Mouse (Mus musculus) cerebellum, adult (tissue): ENCODE measurements around the gene Furin.

Experiments used
- ATAC-seq: cut with Nextera tagmentation; 2 replicates; pipeline ENCODE4 v1.9.2; 2017; ENCODE audit warnings: mild to moderate bottlenecking, moderate library complexity, mixed read lengths; ENCODE audit not compliant: insufficient number of reproducible peaks, low FRiP score, low TSS enrichment

Furin gene

DNA sequence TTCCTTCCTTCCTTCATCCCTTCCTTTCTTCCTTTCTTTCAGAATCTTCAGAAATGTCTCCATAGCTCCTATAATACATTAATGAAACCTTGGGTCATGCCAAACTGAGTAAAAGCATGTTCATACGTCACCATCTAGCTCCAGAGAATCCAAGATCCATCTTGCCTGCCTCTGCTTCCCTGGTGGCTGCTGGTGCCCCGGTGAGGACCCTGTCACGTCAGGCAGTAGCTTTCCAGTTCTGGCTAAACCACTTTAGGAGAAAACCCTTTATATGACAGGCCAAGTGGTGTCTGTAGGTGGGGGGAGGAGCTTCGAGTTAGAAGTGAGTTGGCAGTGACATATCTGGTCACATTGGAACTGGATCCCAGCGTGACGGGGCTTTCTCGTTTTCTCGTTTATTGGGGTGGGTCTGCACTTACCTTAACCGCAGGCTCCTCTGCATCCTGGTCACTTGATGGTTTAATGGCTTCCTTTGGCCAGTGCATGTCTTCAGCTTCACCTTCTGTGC, at the start of gene Furin:
Gene Furin, minus strand, starts transcription at position 249 of the 508 bp plus-strand sequence.
- no peak for ATAC-seq

DNA sequence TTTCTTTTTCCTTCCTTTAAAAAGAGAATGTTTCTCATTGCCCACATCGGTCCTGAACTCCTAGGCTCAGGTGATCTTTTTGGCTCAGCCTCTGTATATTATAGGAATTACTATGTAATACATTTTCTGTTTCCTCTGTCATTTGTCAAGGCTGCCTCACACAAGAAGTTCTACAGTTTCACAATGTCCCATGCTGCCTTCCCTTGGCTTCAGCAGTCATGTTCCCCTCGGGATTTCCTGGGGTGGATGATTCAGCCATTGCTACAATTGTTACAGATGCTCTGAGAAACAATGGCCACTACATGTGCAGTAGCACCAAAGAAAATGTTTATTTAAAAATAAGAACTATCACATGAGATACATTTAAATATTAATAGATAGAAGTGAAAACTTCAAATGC, 49.5 kb upstream of the Furin start:
- ATAC-seq: no peak

DNA sequence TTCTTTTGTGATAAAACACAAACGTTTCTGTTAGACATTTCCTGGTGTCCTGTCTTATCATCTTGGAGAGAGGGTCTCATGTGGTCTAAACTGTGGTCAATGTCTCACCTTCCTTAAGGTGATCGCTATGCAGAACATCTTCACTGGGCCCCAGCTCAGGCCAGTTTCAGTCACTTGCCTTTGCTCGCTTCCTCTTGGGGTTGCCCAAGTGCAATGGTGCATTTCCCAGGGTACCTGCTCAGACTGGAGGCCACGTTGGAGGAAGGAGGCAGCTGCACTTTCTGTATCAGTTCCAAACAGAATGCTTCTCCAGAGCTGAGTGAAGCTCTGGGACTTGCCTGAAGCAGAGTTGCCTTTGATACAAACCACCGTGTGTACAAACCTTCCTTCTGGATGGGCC, 48.8 kb upstream of the Furin start:
- no peak for ATAC-seq

DNA sequence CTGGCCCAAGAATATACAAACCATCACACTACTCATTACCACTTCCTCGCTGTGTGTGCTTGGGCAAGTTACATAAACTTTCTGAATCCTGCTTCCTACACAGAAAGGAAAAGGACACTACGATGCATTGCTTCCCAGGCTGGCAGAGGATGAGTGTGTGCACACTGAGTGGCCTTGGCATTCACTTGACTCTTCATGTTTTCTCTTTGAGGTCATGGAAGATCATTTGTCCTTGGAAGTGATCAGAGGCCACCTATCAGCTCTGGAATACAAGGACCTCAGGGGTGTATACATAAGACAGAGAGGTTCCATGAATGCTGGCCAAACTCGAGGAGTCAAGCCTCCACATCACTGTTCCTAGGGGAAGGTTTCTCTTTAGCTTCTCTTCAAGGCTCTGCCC, 47.9 kb upstream of the Furin start:
- ATAC-seq: no peak

DNA sequence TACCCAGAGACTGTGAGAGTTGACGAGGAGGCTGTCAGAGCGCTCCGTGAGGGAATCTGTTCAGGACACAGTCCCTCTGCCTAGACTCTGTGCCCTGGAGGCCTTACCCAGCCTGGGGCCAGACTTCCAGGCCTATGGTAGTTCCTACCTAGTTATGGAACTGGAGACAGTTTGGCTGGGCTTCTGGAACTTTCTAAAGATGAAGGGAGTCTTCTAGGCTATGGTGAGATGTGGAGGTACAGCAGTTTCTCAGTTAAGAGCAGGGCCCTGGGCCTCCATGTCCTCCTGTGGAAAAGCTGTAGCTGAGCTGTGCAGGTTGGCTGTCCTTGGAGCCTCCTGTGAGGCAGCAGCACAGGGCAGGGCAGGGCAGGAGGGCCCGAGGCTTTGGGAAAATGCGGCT, 47.0 kb upstream of the Furin start:
- ATAC-seq: no peak

DNA sequence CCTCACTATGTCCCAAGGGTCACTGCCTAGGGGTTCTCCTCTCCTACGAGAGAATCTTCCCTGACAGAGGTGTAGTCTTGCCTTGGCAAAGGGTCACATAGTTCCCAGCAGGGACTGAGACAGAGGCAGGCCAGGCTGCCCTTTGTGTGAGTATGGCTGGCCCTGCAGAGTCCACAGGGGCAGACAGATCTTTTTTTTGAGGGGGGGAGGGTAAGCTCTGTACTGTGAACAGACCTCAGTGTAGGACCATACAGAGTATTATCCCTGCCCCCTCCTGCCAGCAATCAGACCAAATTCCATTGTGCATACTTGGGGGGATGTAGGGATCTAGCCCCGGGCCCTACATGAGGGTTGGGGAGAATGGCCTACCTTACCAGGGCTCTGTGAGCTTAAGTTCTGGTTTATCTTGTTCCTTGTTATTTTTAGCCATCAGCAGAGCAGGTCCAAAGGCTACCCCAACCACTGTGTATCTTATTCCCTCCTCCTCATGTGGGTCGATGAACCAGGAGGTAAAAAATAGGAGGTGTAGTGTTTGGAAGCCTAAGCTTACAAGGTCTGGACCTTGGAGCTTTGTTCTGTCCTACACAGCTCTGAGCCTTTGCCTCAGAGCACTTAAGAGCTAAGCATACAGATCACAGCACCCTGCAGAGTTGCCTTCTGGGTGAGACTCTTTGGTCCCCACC, 46.5 kb upstream of the Furin start:
- ATAC-seq: no peak

DNA sequence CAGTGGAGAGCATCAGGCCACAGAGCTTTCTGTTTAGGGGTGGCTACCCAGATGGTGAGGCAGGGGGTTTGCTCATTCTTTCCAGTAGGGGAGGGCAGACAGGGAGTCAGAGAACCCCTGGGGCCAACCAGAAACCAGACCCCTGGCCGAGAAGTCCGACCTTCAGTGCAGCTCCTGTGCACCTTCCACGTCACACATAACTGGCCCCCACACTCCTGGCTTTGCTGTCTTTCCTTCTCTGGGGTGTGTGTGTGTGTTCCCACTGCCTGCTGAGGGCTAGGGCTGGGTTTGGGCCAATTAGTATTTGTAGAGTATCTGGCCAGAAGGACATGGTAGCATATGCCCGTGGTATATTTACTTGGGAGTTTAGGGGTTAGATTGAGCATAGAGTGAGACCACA, 45.1 kb upstream of the Furin start:
- no peak for ATAC-seq

DNA sequence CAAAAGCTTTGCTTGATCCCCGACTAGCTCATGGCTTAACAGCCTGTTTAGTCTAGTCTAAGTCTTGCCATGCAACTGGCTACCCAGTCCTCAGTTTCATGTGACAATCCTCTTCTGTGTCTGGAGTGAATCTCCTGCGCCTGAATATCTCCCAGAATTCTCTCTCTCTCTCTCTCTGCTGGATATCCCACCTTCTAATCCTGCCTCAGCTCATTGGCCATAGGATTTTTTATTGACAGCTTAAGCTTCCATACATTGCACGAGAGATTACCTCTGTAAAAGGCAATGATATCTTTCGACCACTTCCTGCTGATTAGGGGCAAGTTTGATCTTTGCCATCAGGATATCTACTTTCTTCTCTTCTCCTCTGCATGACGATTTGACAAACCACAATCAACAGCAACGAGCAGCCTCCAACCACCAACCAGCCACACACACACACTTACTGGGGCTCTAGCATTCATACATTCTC, 44.4 kb upstream of the Furin start:
- ATAC-seq: no peak

DNA sequence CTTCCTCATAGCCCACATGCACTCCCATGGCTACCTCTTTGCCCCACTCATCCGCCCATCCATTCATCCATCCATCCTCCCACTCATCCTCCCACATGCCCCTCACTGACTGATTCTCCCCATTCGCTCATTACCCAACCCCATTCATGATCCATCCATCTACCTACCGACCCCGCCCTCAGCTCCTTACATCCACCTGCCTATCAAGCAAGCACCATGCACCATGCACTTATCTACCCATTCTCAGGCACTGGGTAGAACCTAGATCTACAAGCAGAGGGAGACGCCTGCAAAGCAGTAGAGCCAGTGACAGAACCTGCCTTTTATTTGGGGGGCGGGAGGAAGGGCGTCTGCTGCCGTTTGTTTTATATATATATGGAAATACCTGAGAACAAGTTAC, 42.1 kb upstream of the Furin start:
- no peak for ATAC-seq

DNA sequence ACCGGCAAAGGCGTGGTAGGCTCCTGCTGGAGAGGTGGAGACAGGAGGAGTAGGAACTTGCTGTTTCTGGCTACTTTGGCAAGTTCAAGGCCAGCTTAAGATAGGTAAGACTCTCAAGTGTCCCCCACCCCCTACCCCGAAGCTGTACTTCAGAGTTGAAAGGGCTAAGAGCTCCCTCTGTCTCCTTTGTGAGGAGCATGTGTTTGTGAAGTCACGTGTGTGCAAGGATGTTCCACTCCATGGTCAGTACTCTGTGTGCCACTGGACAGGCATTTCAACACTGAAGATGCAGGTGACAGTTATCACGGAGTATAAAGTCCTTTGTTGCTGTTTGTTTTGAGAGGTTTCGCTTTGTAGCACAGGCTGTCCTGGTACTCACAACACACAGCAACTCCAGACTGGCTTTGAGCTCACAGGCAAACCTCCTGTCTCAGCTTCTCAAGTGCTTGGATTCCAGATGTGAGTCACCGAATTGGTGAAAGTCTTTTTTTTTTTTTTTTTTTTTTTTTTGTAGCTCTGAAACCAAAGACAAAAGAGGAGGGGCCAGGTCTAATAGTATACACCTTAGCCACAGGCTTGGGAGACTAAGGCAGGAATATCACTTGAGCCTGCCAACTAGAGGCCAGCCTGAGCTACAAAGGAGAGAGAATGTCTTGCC, 41.1 kb upstream of the Furin start:
- no peak for ATAC-seq

DNA sequence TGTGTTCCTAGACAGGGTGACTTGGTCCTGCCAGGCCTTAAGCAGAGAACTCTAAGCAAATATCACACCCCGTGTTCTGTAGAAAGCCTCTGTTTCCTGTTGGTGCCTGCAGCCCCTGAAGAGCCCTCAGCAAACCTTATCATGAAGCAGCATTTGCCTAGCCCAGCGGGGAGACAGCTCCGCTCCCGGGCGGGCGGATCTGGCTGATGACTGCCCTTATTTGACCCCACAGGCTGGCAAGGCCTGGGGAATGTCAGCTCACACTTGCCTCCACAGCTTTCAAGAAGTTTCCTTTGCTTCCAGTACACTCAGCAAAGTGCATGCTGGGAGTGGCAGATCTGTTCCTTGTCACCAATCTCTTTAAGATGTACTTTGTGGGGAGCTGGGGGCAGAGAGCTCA, 40.3 kb upstream of the Furin start:
- ATAC-seq: no peak

DNA sequence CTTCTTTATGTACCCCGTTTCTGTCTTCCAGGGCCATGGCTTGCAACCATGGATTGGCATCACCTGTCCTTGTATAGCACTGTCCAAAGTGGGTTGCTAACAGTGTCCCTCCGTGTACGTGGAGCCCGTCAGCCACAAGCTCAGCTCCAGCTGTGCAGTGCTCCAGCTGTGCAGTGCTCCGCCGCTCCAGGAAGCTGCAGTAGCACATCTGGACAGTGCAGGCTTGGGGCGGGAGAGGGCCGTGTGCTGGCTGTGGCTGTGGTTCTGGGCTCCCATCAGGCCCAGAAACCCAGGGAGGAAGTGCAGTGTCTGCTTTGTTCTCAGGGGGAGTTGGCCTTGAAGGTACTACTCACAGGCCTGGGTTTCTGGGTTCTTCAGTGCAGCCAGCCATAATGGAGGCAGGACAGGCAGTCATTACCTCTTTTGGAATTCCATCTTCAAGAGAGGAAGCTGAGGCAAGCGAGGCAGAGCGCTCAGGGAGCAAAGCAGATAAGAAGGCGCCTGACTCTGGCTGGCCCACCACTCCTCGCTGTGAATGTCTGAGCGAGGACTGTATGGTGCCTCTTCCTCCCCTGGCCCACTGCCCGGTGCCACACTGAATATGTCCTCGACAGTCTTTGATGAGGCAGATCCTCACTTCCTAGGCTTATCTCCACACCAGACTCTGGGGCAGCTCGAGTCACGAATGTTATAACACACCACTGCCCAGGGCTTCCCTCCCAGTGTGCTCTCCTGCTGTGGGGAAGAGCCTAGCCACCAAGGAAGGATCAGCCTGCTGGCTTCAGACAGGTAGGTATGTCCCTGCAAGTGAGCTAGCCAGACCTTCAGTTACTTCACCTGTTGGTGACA, 39.4 kb upstream of the Furin start:
- no peak for ATAC-seq

DNA sequence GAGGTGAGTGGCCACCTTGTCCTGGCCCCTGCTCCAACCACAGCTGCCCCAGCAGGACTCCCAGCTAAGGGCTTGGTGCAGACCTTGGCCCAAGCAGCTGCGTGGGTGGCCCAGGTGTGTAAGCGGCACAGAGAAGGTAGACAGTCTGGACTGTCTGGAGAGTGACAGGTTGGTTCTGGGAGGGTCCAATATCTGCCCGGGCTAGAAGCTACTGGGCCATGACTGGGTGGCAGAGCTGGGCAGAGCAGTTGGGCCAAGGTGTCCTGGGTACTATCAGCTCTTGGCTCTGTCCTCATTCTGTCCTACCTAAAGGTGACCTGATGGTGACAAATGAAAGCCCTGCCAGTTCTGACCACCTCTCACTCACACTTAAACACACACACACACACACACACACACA, 37.9 kb upstream of the Furin start:
- no peak for ATAC-seq

DNA sequence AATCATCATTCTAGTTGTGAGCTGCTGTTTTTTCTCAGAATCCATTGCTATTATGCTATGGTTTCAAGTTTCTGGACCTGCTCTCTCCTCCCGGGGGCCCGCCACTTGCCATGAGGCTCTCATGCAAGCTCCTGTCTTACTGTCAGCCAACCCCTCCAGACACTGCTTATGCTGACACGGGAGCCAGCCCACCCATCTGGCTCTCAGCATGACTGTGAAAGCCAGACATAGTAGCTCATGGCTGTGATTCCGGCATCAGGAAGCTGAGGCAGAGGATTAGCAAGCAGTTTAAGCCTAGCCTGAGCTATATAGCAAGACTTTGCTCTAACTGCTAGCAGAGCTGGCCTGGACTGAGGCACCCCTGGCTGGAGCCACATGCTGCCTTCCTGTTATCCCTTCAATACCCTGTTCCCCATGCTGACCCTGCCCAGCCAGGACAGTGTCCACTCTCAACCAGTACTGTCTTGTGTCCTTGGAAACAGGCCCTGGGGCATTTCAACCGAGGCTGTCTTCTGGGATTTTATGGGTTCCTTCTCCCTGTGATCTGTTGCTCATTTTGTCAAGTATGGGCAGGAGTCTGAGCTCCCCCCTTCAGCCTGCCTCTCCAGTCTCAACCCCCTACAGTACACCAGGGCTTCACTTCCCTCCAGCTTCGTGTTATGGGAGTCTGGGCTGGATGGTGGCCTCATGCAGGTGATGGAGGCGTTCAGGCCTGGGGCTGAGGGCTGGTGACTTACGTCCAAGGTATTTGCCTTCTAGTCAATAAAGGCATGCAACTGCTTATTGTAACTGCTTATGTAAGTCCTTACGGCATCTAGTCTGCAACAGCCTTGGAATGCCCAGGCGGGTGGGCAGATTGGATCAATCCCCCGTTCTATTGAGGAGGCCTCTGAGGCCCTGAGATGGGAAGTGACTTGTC, 37.0 kb upstream of the Furin start:
- ATAC-seq: no peak

DNA sequence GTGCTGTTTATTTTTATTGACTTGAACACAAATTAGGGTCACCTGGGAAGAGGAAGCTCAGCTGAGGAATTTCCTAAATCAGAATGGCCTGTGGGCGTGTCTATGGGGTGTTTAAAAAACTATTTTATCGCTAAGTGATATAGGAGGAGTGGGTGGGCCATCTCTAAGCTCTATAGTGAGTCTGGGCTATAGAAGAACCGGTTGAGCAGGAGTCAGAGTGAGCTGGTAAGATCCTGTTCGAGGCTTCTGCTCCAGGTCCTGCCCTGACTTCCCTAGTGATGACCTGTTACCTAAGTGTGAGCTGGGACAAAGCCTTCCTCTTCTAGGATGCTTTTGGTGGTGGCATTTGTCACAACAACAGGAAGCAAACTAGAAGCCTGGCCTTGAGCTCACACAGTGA, 35.4 kb upstream of the Furin start:
- ATAC-seq: no peak

DNA sequence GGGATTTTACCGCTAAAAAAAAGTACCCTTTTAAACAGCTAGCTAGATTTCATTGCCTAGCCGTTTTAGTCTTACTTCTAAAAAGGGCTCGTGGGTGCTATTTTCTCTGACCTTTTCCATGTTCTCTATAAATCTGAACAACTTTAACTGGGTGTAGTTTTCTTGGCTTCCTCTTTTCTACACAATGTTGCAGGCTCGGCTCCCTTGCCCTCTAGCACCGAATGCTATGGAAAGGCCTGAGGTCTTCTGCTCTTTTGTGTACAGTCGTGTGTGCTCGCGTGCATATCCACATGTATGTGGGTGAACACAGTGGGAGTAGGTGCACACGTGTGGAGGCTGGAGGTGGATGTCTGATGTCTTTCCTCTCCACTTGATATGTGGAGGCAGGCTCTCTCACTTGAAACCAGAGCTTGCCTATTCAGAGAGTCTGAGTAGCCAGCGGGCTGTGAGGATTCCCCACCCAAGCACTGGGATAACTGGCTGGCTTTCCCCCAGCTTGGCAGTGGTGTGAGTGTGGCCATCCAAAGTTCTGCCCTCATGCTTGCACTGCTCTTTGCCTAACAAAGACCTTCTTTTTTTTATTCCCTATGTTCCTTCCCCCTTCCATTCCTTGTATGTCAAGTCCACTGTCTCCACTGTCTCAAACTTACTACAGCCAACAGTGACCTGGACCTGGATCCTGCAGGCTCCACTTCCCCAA, 34.7 kb upstream of the Furin start:
- no peak for ATAC-seq

DNA sequence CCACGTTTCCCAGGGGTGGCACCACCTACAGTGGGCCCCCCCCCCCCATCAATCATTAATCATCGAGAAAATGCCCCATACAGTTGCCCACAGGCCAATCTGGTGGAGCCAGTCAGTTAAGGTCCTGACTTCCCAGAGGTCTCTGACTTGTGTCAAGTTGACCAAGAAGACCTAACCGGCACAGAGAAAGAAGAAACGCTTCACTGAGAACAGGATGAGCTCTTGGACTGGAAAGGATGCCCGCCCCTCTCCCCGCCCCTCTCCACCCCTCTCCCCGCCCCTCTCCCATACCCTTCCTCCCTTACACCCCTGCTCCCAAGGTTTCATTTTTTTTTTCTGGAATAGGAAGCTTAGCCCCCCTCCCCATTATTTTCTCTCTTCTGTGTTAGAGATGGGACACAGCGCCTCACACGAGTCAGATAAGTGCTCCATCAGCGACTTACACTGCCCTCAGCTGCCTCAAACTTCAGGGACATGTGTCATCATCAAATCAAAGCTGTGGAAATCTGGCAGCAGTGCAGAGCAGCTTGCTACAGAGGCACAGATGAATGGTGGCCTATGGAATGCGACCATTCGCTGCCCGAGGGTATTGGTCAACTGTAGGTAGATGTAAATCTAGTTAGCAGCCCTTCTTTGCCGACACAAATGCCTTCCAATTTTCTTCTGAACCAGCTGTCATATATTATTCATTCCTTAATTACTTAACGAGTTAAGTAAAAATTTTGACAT, 34.0 kb upstream of the Furin start:
- no peak for ATAC-seq

DNA sequence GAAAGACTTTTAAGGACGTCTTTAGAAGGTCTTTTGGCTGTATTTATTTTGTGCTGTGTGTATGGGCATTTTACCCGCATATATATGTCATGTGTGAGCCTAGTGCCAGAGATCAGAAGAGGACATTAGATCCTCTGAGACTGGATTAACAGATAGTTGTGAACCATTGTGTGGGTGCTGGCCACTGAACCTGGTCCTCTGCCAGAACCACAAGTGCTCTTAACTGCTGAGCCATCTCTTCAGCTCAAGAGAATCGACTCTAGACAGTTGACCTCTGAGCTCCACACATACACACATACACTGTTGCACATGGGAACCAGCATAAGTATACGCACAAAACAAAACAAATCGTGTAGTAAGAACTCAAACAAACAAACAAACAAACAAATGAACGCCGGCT, 31.3 kb upstream of the Furin start:
- no peak for ATAC-seq

DNA sequence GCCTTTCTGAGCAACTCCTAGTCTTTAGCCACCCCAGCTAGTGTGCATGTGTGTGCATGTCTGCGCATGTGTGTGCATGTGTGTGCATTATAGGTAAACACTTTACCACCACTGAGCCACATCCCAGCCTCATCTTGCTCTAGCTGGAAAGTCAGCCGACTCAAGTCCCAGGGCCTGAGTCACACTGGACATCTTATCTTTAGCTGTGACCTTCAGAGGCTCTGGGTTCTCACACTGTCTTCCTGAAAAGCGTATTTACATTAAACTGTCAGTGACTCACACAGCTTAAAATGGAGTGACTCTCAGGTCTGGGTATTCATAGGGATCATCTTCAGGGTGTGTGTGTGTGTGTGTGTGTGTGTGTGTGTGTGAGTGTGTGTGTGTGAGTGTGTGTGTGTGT, 30.4 kb upstream of the Furin start:
- ATAC-seq: no peak
